Mouse (Mus musculus) hindbrain, embryonic 15.5 days (tissue): ENCODE measurements at regions not wholly inside any gene's neighbourhood (a gene's known extent, or its start where the extent isn't known, plus 50 kb on each side); places are given as distances from the start of the nearest gene placed in this dataset.

Experiments used
- ATAC-seq: fragments of 200-750 bp; cut with Nextera tagmentation; 2 replicates; pipeline ENCODE4 v1.8.0; 2017; ENCODE audit warnings: low read depth, moderate number of reproducible peaks, moderate TSS enrichment; ENCODE audit not compliant: low FRiP score
- H3K27ac ChIP-seq: fragments of 300-500 bp; sonication (generic); replicated peaks from 2 replicates; pipeline ENCODE4 v1.5.1; 2015; ENCODE audit warnings: mild to moderate bottlenecking, inconsistent platforms
- H3K27me3 ChIP-seq: fragments of 300-500 bp; sonication (generic); 2 replicates; pipeline ENCODE4 v1.6.1; 2015; ENCODE audit warnings: control low read depth, inconsistent platforms
- H3K36me3 ChIP-seq: fragments of 300-500 bp; sonication (generic); 2 replicates; pipeline ENCODE4 v1.6.1; 2015; ENCODE audit warnings: control low read depth, inconsistent platforms
- H3K4me1 ChIP-seq: fragments of 300-500 bp; sonication (generic); replicated peaks from 2 replicates; pipeline ENCODE4 v1.6.1; 2015; ENCODE audit warnings: control low read depth, inconsistent platforms
- H3K4me2 ChIP-seq: fragments of 300-500 bp; sonication (generic); 2 replicates; pipeline ENCODE4 v1.6.1; 2015; ENCODE audit warnings: moderate library complexity, mild to moderate bottlenecking, inconsistent platforms
- H3K4me3 ChIP-seq: fragments of 300-500 bp; sonication (generic); 2 replicates; pipeline ENCODE4 v1.5.1; 2015; ENCODE audit warnings: mild to moderate bottlenecking, inconsistent platforms
- H3K9ac ChIP-seq: fragments of 300-500 bp; sonication (generic); 2 replicates; pipeline ENCODE4 v1.6.1; 2015; ENCODE audit warnings: inconsistent platforms
- H3K9me3 ChIP-seq: fragments of 300-500 bp; sonication (generic); 2 replicates; pipeline ENCODE4 v1.6.1; 2016; ENCODE audit warnings: control low read depth, inconsistent platforms
- WGBS: fragments of 180-500 bp; shearing (Covaris S2); methylation state at CpG from one replicate; pipeline ENCODE4 v1.1.7; 2015; 5-methylcytosine and 5-hydroxymethylcytosine counted together

DNA sequence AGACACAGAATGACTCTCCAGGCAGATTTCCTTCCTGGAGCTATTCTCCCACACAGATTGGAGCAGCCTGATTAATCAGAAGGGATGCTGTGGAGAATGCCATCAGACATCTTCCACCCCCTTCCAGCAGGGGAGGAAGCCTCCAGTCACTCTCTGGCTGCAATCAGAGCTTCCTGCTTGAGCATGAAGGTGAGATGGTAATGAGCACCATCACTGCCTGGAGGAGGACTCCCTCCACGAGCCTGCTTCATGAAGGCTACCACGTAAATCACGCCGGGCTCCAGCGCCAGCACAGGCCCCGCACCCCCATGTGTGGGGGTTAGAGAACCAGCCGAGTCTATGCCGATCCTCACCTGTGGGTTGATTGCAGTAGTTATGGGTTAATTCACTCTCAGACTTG lies 321.7 kb upstream of the Zmiz1 start:
- Histone ChIP-seq H3K27ac (no peak overlapping the region), H3K4me3 (no peak overlapping the region), H3K9me3 (no peaks in the 10 kb centered on the region), H3K4me1 (peaks cover 40% of the 10 kb centered on the region), H3K27me3 (no peaks in the 10 kb centered on the region), H3K9ac (no peak overlapping the region), H3K4me2 (no peak overlapping the region), H3K36me3 (no peaks in the 10 kb centered on the region)
- ATAC-seq = no peak
- 90% methylated on average over 8 of the region's 8 CpGs for WGBS

DNA sequence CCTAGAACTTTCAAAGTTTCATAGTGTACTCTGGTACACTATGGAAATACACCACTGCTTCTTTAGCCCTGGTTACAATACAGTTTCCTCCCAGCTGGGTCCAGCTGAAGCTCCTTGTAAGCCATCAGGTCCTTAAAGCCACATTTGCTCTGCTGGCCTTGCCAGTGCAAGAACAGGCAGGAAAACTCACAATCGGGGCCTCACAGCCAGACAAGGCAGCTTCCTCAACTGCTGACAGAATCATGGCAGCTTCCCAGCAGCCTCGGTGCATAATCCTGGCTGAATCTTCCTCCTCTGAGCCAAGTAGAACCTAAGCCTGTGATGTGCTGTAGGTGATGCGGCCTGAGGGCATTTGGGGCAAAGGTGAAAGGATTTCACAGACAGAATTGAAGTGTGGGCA lies 320.5 kb upstream of the Zmiz1 start:
- H3K4me2 ChIP-seq = no peak overlapping the region
- H3K27ac ChIP-seq = no peak overlapping the region
- no peaks in the 10 kb centered on the region for H3K9me3 ChIP-seq
- no peaks in the 10 kb centered on the region for H3K36me3 ChIP-seq
- H3K27me3 ChIP-seq = no peaks in the 10 kb centered on the region
- no peak overlapping the region for H3K4me3 ChIP-seq
- peaks cover 40% of the 10 kb centered on the region for H3K4me1 ChIP-seq
- H3K9ac ChIP-seq = no peak overlapping the region
- 60% methylated on average over 3 of the region's 3 CpGs for WGBS
- no peak for ATAC-seq

DNA sequence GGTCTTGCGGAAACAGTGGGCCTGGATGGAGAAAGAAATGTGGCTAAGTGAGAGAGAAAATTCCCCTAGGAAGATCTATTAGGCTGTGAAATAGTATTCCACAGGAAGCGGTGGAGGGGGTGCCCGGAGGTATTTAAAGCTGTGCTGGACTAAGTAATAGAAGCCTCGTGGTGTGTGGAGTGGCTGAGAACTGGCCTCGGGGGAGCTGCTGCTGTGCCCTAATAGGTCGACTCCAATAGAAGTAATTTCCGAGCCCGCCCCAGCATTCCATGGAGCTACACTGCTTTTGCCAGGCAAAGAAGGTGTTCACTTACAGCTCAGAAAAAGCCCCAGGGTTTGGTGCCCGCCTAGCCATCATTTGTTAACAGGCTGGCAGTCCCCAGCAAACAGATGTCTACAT lies 317.1 kb upstream of the Zmiz1 start:
- H3K9ac ChIP-seq = no peak overlapping the region
- no peaks in the 10 kb centered on the region for H3K9me3 ChIP-seq
- H3K4me2 ChIP-seq = no peak overlapping the region
- H3K36me3 ChIP-seq = no peaks in the 10 kb centered on the region
- no peak overlapping the region for H3K4me3 ChIP-seq
- ATAC-seq = no peak
- H3K27me3 ChIP-seq = no peaks in the 10 kb centered on the region
- peak overlapping the region; percentile 26; the same call in 1 of the 2 replicates for H3K27ac ChIP-seq
- H3K4me1 ChIP-seq = peaks cover 24% of the 10 kb centered on the region; the same call in 1 of the 2 replicates
- WGBS = 52% methylated on average over 9 of the region's 9 CpGs

DNA sequence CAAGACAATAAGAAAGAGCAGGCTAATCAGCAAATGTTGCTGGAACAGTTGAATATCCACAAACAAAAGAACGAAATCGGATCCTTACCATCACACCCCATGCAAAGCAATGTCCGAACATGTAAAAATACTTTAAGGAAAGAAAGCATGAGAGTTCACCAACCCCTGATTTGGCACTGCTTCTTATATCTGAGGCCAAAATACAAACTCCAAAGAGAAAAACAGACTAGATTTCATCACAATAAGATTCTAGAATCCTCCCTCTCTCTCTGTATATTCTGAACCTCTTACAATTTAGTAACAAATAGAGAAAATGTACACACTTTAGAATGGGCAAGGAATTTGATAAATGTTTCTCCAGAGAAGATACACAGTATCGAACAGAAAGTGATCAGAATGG lies 315.9 kb upstream of the Zmiz1 start:
- Histone ChIP-seq H3K4me1 (peaks cover 18% of the 10 kb centered on the region; the same call in 1 of the 2 replicates), H3K4me3 (no peak overlapping the region), H3K4me2 (no peak overlapping the region), H3K36me3 (no peaks in the 10 kb centered on the region), H3K9ac (no peak overlapping the region), H3K27ac (no peak overlapping the region), H3K9me3 (no peaks in the 10 kb centered on the region), H3K27me3 (no peaks in the 10 kb centered on the region)
- 85% methylated on average over 4 of the region's 4 CpGs for WGBS
- ATAC-seq = no peak

DNA sequence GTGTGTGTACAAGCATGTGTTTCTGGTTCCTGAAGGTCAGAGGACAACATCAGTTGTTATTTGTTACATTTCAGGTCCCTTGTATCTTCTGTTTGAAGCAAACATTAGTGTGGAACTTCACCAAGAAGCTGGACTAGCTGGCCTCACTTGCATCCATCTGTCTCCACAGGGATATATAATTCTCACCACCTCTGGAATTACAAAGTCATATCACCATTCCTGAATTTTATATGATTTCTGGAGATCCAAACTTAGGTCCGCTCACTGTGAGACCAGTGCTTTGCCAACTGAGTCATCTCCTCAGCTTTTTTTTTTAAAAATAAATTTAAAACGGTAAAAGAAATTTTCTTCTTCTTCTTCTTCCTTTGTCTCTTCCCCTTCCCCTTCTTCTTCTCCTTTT lies 311.3 kb upstream of the Zmiz1 start:
- Histone ChIP-seq H3K27me3 (no peaks in the 10 kb centered on the region), H3K27ac (no peak overlapping the region), H3K4me2 (no peak overlapping the region), H3K9ac (no peak overlapping the region), H3K36me3 (no peaks in the 10 kb centered on the region), H3K9me3 (no peaks in the 10 kb centered on the region), H3K4me3 (no peak overlapping the region), H3K4me1 (peaks cover 9% of the 10 kb centered on the region; the same call in 1 of the 2 replicates)
- 94% methylated on average over 2 of the region's 2 CpGs for WGBS
- ATAC-seq = no peak

DNA sequence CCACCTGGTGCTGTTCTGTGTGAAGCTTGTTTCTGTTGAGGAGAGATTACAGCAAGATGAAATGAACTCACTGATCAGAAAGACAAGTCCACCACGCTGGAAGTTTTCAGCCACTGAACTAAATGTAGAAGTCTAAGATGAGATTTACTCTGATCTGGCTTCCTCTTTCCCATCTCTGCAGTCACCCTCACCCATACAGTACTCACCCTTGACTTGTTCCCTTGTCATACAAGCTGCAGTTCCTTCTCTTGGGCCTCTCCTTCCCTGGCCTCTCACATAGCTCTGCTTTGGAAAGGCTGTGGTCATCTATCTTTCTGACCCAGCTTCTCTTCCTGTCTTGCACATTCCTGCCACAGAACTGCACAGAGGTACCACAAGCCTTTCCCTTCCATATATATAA lies 308.0 kb upstream of the Zmiz1 start:
- WGBS = 89% methylated on average over 1 of the region's 1 CpGs
- Histone ChIP-seq H3K36me3 (no peaks in the 10 kb centered on the region), H3K9ac (no peak overlapping the region), H3K27me3 (no peaks in the 10 kb centered on the region), H3K4me2 (no peak overlapping the region), H3K4me3 (no peak overlapping the region), H3K27ac (no peak overlapping the region), H3K4me1 (peaks cover 19% of the 10 kb centered on the region; the same call in 1 of the 2 replicates), H3K9me3 (no peaks in the 10 kb centered on the region)
- ATAC-seq = no peak

DNA sequence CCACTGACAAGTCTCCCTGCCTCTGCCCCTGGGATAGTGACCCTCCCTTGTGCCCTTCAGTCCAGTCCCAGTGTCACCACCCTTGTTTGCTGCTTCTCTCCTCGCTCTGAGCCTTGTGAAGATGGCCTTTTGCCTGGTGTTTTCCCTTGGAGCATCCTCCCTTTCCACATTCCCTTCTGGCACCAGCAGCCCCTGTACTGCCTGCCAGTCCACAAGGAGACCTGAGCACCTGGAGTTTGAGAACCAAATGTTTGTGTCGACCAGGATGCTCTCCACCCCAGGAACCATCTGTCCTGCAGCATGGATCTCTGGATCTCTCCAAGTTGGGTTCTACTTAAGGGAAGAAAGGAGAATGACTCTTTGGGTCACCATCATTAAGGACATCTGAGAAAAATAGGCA lies 307.5 kb upstream of the Zmiz1 start:
- Histone ChIP-seq H3K4me2 (no peak overlapping the region), H3K4me1 (peaks cover 24% of the 10 kb centered on the region), H3K4me3 (no peak overlapping the region), H3K36me3 (no peaks in the 10 kb centered on the region), H3K9me3 (no peaks in the 10 kb centered on the region), H3K27ac (no peak overlapping the region), H3K9ac (no peak overlapping the region), H3K27me3 (no peaks in the 10 kb centered on the region)
- ATAC-seq = no peak
- 92% methylated on average over 2 of the region's 2 CpGs for WGBS

DNA sequence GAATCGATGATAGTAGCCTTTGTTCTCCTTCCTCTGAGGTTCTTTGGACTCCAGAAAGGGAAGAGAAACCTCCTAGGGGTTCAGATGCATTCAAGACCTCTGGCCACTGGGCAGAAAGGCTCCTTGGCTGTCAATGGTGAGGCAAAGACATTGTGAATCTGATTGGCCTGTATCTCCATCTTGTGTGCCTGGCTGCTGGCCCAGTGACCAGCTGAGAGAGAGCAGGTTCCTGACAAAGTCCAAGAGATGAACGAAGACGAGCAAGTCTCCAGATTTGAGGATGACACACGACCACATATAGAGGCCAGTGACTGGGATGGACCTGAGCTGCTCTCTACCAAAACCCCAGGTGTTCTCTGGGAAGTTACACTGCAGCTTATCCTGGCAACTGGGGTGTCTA lies 305.4 kb upstream of the Zmiz1 start:
- H3K4me2 ChIP-seq = no peak overlapping the region
- no peak overlapping the region for H3K9ac ChIP-seq
- no peaks in the 10 kb centered on the region for H3K9me3 ChIP-seq
- no peaks in the 10 kb centered on the region for H3K36me3 ChIP-seq
- no peak for ATAC-seq
- H3K27ac ChIP-seq = no peak overlapping the region
- no peak overlapping the region for H3K4me3 ChIP-seq
- peaks cover 28% of the 10 kb centered on the region for H3K4me1 ChIP-seq
- 75% methylated on average over 4 of the region's 4 CpGs for WGBS
- no peaks in the 10 kb centered on the region for H3K27me3 ChIP-seq

DNA sequence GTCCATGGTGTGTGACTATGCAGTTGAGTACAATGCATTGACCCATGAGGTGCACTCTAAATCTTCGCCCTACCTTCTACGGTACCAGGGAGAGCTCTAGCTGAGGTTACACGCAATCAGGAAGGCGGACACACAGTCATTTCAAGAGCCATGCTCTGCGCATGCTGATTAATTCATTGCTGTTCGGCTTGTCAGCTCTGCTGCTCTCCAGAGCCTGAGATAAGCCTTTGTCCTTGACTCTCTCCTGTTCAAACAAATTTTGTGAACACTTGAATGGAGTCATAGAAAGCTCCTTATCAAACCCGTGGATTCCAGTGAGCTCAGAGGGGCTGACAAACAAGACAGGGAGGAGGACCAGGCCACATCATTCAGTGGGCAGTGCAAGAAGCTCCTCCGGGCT lies 304.8 kb upstream of the Zmiz1 start:
- WGBS = 63% methylated on average over 8 of the region's 8 CpGs
- no peak for ATAC-seq

DNA sequence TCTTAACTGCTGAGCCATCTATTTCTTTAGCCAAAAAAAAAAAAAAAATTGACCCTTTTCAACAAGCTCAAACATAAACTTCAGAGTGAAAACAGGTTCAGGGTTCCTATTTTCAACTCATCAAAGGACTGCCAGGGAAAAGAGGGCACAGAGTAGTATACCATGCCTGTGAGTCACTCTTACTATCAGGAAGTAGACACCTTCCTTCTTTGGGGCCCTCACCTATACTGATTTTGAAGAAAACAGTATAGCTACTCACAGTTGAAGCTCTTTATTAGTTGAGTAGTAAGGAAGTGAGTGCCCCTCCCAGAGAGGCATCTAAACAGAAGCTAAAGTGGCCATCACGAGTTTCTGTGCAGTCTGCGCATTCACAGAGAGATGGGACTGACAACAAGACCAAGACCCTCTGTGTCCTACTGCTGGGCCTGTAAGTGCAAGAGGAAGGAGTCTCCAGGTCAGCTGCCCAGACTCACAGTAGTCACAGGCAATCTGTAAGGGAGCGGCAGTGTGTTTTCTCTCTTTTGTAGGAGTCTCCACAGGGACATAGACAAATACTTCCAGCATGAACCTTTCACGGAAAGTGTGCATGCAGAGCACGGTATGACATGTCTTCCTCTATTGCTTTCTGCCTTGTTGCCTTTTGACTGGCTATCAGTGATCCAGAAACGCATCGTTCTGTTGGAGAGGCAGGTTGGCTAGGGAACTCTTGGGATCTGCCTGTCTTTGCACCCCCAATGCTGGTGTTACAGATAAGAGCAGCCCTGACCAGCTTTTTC lies 303.8 kb upstream of the Zmiz1 start:
- Histone ChIP-seq H3K4me3 (no peak overlapping the region), H3K9me3 (no peaks in the 10 kb centered on the region), H3K27ac (0 out of 2 replicates have a peak overlapping the region, but pooled peaks have one; percentile 27), H3K36me3 (no peaks in the 10 kb centered on the region), H3K4me1 (peaks cover 28% of the 10 kb centered on the region), H3K9ac (no peak overlapping the region), H3K4me2 (no peak overlapping the region), H3K27me3 (no peaks in the 10 kb centered on the region)
- 62% methylated on average over 7 of the region's 7 CpGs for WGBS
- ATAC-seq = no peak

More for the DNA sequence above, 304.8 kb upstream of the Zmiz1 start:
- H3K4me1 ChIP-seq = peaks cover 28% of the 10 kb centered on the region
- H3K9me3 ChIP-seq = no peaks in the 10 kb centered on the region
- no peak overlapping the region for H3K4me3 ChIP-seq
- no peaks in the 10 kb centered on the region for H3K27me3 ChIP-seq
- no peak overlapping the region for H3K27ac ChIP-seq
- H3K36me3 ChIP-seq = no peaks in the 10 kb centered on the region
- no peak overlapping the region for H3K9ac ChIP-seq
- H3K4me2 ChIP-seq = no peak overlapping the region

DNA sequence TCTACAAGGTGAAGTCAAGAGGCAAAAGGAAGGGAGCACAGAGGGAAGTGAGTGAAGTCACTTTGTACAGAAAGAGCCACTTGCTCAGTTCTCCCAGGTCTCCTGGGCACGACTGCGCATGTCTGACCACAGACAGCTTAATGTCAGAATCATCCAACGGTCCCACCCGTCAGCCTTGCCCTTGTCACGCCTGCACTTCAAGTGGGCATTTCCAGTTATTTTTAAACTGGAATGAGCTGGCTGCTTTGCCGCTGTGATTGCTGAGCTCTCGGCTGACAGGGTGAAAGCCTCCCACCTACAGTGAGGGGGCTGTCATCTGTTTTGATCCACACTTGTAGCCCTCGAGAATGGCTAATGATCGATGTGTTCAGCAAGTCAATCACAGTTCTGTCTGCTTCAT lies 302.8 kb upstream of the Zmiz1 start:
- Histone ChIP-seq H3K36me3 (no peaks in the 10 kb centered on the region), H3K4me1 (peaks cover 28% of the 10 kb centered on the region), H3K27me3 (no peaks in the 10 kb centered on the region), H3K9me3 (no peaks in the 10 kb centered on the region), H3K4me2 (no peak overlapping the region), H3K9ac (no peak overlapping the region), H3K27ac (no peak overlapping the region), H3K4me3 (no peak overlapping the region)
- ATAC-seq = no peak
- WGBS = 53% methylated on average over 9 of the region's 9 CpGs

DNA sequence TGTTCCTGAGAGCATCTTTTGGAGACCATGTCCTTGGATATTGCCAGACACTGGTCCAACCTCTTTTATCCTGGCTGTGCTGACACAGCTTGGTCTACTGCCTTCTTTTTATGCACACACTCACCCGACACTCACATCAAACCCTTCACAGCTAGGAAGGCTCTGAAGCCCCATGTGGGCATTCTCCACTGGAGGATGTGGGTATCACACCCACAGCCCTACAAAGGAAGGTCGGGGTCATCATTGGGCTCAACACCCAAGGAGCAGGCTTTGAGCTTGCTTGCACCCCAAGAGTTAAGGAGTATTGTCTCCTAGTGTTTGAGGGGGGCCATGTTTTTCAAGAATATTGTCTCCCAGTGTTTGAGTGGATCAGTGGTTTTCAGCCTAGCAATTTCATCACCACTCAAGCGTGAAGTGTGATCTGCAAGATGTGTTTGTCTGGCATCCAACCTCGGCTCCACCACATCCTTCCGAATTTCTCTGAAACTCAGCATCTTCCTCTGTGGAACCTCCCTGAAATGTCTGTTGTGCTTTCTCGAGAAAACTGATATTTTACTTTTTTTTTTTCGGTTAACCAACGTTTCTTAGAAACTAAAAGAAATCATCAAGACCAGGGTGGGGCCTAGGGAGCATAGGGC lies 297.2 kb upstream of the Zmiz1 start:
- WGBS = 87% methylated on average over 8 of the region's 8 CpGs
- ATAC-seq = no peak
- no peak overlapping the region for H3K9ac ChIP-seq

More for the DNA sequence above, 297.2 kb upstream of the Zmiz1 start:
- Histone ChIP-seq H3K27me3 (no peaks in the 10 kb centered on the region), H3K4me1 (peaks cover under 1% of the 10 kb centered on the region; the same call in 1 of the 2 replicates), H3K4me3 (no peak overlapping the region), H3K4me2 (no peak overlapping the region), H3K36me3 (no peaks in the 10 kb centered on the region), H3K27ac (no peak overlapping the region), H3K9me3 (no peaks in the 10 kb centered on the region)
